Mouse (Mus musculus) G1E (cell line): ENCODE results near the gene Ddx31.

Experiments
- CTCF ChIP-seq: IDR thresholded peaks from 2 replicates; pipeline ENCODE4 v1.5.1; 2012; ENCODE audit warnings: low read depth, low read length, inconsistent platforms, mixed read lengths
- GATA2 ChIP-seq: IDR thresholded peaks from 2 replicates; pipeline ENCODE4 v1.6.1; 2012; ENCODE audit warnings: low read depth, low read length, inconsistent platforms, borderline replicate concordance
- TAL1 ChIP-seq: conservative IDR thresholded peaks from 2 replicates; pipeline ENCODE4 v1.6.1; 2012; ENCODE audit warnings: low read depth, low read length, inconsistent platforms, mixed read lengths

DNA sequence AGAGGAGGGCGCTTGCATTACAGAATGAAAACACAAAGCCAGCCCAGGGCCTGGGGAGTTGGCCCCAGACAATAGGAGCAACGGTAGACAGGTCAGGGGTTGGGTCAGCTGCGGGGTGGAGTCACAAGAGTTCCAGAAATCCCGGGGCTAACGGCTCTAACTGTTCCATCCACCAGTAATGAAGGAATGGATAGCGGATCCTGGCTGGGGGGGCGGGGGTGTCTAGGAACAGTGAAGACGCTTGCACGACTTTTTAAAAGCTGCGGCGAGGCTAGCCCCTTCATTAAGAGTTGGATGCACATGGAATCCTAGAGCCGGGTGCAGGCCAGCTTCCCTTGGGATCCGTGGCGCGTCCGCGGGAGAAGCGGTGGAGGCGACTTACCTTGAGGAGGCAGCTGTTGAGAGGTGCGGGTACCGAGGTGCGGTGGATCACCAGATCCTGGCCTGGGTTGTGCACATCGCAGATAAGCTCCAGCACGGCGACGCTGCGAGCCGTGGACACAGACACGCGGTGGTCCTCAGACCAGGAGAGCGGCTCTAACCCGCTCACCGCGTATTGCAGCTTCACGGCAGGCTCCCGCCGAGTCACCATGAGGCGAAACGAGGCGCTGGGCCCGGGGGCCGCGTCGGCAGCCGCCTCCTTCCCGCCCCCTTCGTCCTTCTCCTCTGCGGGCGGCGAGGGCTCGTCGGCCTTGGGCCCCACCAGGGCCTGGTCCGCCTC is 545 bp upstream of the Ddx31 start:
- TF ChIP-seq CTCF (no peak), GATA2 (no peak), TAL1 (no peak)
